9 mouse cellular contexts compared by ENCODE assay signal in the genomic region with DNA sequence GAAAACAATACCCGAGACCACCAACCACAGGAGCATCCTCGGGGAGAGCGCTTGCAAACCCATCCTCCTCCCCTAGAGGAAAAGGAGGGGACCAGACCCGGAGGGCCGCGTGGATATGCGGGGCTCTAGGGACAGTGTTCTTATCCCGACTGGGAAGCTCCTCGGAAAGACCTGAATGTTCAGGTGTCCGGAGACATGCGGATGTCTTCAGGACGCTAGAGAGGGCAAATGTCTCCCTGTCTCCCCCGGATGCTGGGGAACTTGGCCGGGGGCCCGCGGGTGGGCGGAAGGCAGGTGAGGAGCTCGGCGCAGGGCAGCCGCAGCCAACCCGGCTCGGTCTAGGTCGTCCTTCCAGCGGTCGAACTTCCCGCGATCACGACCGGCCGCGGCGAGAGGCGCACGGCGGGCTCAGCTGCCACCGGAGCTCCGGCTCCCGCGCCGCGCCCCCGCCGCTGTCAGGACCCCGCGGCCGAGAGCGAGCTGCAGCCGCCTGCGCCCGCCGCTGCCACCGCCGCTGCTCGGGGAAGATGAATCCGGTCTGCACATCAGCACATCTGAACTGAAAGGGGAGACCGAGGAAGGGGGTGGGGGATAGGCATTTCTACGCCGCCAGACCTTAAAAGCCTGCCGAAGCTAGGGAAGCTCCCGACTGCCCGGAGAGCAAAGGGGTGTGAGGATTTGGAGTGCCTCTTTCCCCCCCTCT. TPM values are rescaled to one million over a fixed set of nuclear protein-coding genes. Genes with fewer than 3 reads are reported as not detected.
A peak's percentile ranks its signal among the peaks of the same experiment; 100 is the strongest.
DNase-seq lines count a peak whose midpoint lies in the region; ATAC-seq and TF ChIP-seq lines count a peak whose summit lies in the region.
"Had no signal": no experiment of that assay in that cellular context is flagged by ENCODE, and none has a peak within 500 bp of the region (broad histone marks: within the 10 kb centered on the region; RNA-seq: fewer than 3 reads in every experiment).

No protein-coding gene starts in this region.

- TF ChIP-seq CTCF in cerebellum, adult 2 months (IDR thresholded peaks at IDR 0.05; ENCODE audit: borderline replicate concordance, insufficient read depth, low read depth, low read length): no peak

- peak overlapping the region; percentile 99 for H3K27ac ChIP-seq in cerebellum, adult 2 months (ENCODE audit: insufficient read depth, low read length)
- H3K27ac ChIP-seq in hindbrain, embryonic 10.5 days: peak overlapping the region; percentile 74
- no peak overlapping the region for H3K27ac ChIP-seq in stomach, embryonic 14.5 days (ENCODE audit: low read length)

- peak; percentile 32; the same call in 1 of the 2 replicates for TF ChIP-seq POLR2A in cerebellum, adult 2 months (IDR thresholded peaks at IDR 0.05; ENCODE audit: borderline replicate concordance, insufficient read depth, low read length)

- peak; percentile 19 to 41 for DNase-seq in adrenal gland, adult 18-20 months (ENCODE audit: low spot score in 2 of 2)
- no peak for DNase-seq in adrenal gland, adult 2 months
- DNase-seq in cerebellum, adult 2 months: peak; percentile 79 to 84
- peak; percentile 16 for DNase-seq in forelimb bud, embryonic 11.5 days (ENCODE audit: low read depth, low spot score)
- peak; percentile 60 for DNase-seq in hindbrain, embryonic 10.5 days (ENCODE audit: low spot score)
- DNase-seq in left cerebral cortex, postnatal 36 days (ENCODE audit: low spot score in 2 of 2): peak; percentile 27 to 40
- peak; percentile 44 for DNase-seq in mesoderm, embryonic 11.5 days (ENCODE audit: low read depth, low spot score)

- H3K4me3 ChIP-seq in cerebellum, adult 2 months (replicated peaks; ENCODE audit: insufficient read depth, low read depth, low read length): peak overlapping the region; percentile 70
- H3K4me3 ChIP-seq in hindbrain, embryonic 10.5 days: peak overlapping the region; percentile 77
- peak overlapping the region; percentile 57 for H3K4me3 ChIP-seq in stomach, embryonic 14.5 days (ENCODE audit: low read depth, low read length)

- peak overlapping the region; percentile 98 for H3K4me2 ChIP-seq in stomach, embryonic 14.5 days (replicated peaks; ENCODE audit: low read depth, low read length)

- ATAC-seq in stomach, embryonic 14.5 days (ENCODE audit: insufficient number of reproducible peaks, insufficient read depth, low FRiP score, low read depth): peak; percentile 56

- H3K9ac ChIP-seq in stomach, embryonic 14.5 days (replicated peaks; ENCODE audit: low read depth, low read length): peak overlapping the region; percentile 38; the same call in 1 of the 2 replicates

- intact Hi-C loops in left cerebral cortex, postnatal 36 days (cut with DNase I): loop anchor here (2.0 to 10.0 kb wide), 3 partner anchors 69 to 339 kb away; no protein-coding TSS in a partner anchor

- no peaks in the 10 kb centered on the region for H3K27me3 ChIP-seq in cerebellum, adult 2 months (ENCODE audit: control insufficient read depth, insufficient read depth, low read length)
- peaks cover 47% of the 10 kb centered on the region for H3K27me3 ChIP-seq in hindbrain, embryonic 10.5 days (ENCODE audit: insufficient read depth, poor library complexity, severe bottlenecking)
- H3K27me3 ChIP-seq in stomach, embryonic 14.5 days (ENCODE audit: control insufficient read depth, insufficient read depth, low read length): no peaks in the 10 kb centered on the region

- no peaks in the 10 kb centered on the region for H3K36me3 ChIP-seq in hindbrain, embryonic 10.5 days
- no peaks in the 10 kb centered on the region for H3K36me3 ChIP-seq in stomach, embryonic 14.5 days (ENCODE audit: control insufficient read depth, insufficient read depth, low read length)

- peaks cover 2% of the 10 kb centered on the region for H3K4me1 ChIP-seq in cerebellum, adult 2 months (ENCODE audit: control insufficient read depth, insufficient read depth, low read length)
- H3K4me1 ChIP-seq in hindbrain, embryonic 10.5 days (replicated peaks): peaks cover 28% of the 10 kb centered on the region
- peaks cover 4% of the 10 kb centered on the region; the same call in 1 of the 2 replicates for H3K4me1 ChIP-seq in stomach, embryonic 14.5 days (ENCODE audit: control insufficient read depth, insufficient read depth, low read length)

- WGBS in cerebellum, adult 2 months: under 1% methylated on average over 61 of the region's 61 CpGs
- under 1% methylated on average over 61 of the region's 61 CpGs for WGBS in hindbrain, embryonic 10.5 days
- under 1% methylated on average over 59 of the region's 61 CpGs for WGBS in stomach, embryonic 14.5 days

- no peaks in the 10 kb centered on the region for H3K9me3 ChIP-seq in hindbrain, embryonic 10.5 days
- H3K9me3 ChIP-seq in stomach, embryonic 14.5 days (ENCODE audit: control insufficient read depth, low read depth, low read length): no peaks in the 10 kb centered on the region

RNA-seq across cellular contexts. Expression of a gene that starts 0.6 kb away (rescaled TPM):
- 1 to 10 TPM; 2.4 to 3.3 TPM for total RNA-seq in adrenal gland, adult 18-20 months (2021)
- total RNA-seq in adrenal gland, adult 2 months (2021): 1 to 10 TPM; 2.5 to 2.6 TPM
- 0.51 and 0.84 TPM in 2 replicates for polyA plus RNA-seq in adrenal gland, adult 2 months (2012; rRNA removed)
- 9.8 and 10.1 TPM in 2 replicates for polyA plus RNA-seq in cerebellum, adult 2 months (2012; rRNA removed)
- polyA plus RNA-seq in hindbrain, embryonic 10.5 days (2016; fragmentation: Nextera tagmentation; extraction: Ambion mirVana): 1.1 and 1.3 TPM in 2 replicates
- 1 to 10 TPM; 2.1 to 3.4 TPM for total RNA-seq in left cerebral cortex, postnatal 36 days (2021)
- 2.6 and 3.0 TPM in 2 replicates for polyA plus RNA-seq in stomach, embryonic 14.5 days (2014; fragmentation: Nextera tagmentation; extraction: Ambion mirVana)
- total RNA-seq: hematopoietic stem cell, adult 5-6 weeks had no signal
